Mouse (Mus musculus): Measurements from ENCODE around the gene Mrps30. TPM values are rescaled to one million over a fixed set of nuclear protein-coding genes. Genes with fewer than 3 reads are reported as not detected.

The Mrps30 gene
- 8.5 and 9.4 TPM in 2 replicates for polyA plus RNA-seq (2012; rRNA removed)

GRCm38 (mm10) chr13:118386511-118387447, at the start of gene Mrps30, which contains the start of gene B430218F22Rik:
Mrps30 (minus strand) TSS chr13:118387252.
B430218F22Rik (plus strand) TSS chr13:118386630.

Other genes with a start within 250 kb of the Mrps30 start
- 0.07 TPM in 2 replicates for gene B430218F22Rik, start 622 bp downstream of the Mrps30 start, polyA plus RNA-seq (2012; rRNA removed)